Mouse (Mus musculus) layer of hippocampus, postnatal 25 days (tissue): ENCODE data around the gene Zdbf2. TPM values are rescaled to one million over a fixed set of nuclear protein-coding genes. Genes with fewer than 3 reads are reported as not detected.

ENCODE experiments used
- DNase-seq, 2 experiments: peaks; one replicate each; pipeline ENCODE4 v3.0.0; 2022; ENCODE audit warnings: mixed read lengths in 2 of 2, low spot score in 1 of 2; ENCODE audit errors: extremely low spot score in 1 of 2
- total RNA-seq, 2 experiments: library from RNA; stranded (reverse); gene quantifications; 2 replicates each; pipeline ENCODE4 v1.2.3; 2021

Zdbf2 gene
- total RNA-seq, result 10 to 100 TPM; 16.4 to 20.8 TPM

GRCm38 (mm10) chr1:63272741-63273338 is at the start of gene Zdbf2:
TSS of gene Zdbf2 (plus strand) at chr1:63273265.
- no peak for DNase-seq

GRCm38 (mm10) chr1:63225009-63225408 is 48.1 kb upstream of the Zdbf2 start:
- no peak for DNase-seq

DNA sequence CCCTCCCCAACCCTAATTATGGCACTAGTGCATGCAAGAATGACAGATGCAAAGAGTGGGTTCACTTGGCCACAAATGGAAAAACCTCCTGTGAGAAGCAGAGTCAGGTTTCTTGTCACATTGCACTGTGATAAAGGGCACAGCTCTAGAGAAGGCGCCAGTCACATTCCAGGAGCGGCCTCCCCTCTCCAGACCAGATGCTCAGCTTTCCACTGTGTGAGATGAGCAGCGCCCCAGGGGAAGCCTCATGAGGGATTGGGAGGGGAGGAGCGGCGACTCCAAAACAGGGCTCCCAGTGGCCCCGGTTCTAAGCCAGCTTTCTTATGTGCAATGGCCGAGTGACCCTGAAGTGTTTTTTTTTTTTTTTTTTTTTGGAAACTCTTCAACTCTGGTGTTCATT is 47.2 kb upstream of the Zdbf2 start:
- no peak for DNase-seq

DNA sequence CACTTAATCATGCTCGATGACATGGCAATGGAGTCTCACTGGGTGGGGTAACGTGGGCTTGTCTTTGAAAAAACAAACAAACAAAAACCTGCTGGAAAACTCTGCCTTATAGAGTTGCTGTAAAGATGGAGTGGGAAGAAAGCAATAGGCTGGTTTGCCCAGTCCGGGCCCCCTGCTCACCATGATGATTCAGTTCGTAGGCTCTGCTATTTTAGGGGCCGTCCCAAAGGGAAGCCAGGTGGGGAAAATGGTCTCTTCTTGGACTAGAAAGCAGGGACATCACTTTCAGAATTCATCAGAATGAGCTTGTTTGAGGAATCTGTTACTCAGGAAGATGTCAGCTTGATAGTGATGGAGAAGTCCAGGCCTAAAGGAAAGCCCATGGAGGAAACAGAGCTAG is 45.8 kb upstream of the Zdbf2 start:
- DNase-seq, result no peak

DNA sequence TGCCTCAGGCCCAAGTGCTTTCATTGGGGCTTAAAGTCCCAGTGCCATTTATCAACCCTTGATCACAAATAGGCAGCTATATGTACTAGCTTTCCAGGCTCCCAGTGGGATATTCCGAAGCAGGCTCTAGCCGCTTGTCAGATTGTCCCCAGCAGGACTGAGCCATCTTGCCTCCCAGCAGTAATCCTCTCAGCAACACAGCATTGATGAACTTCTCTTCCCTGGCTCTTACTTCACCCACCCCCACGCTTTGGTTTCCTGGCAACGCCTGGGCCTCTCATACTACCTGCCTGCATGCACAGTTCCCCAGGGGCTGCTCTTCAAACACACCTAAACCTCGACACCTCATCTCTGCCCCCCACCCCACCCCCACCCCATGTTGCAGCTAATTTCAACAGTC is 35.7 kb upstream of the Zdbf2 start:
- no peak for DNase-seq

DNA sequence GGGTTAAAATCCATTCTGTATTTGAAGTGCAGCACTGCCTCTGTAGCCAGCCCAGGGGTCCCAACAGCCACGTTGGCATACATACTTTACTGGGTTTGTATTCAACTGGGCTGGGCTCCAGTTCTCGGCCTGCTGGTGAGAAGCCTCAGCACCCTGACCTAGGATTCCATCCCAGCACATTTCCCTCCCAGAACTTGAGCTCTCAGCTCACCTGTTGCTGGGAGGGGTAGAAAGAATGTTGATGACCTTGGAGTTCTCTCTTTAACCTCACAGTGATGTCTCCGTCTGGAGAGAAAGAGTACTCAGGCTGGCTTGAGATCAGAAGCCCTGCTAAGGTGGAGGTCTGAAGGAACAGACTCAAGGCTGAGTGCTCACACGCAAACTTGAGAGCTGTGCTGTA is 33.8 kb upstream of the Zdbf2 start:
- no peak for DNase-seq

- no peak for DNase-seq
Observed at GRCm38 (mm10) chr1:63239751-63240150, 33.3 kb upstream of the Zdbf2 start.

DNA sequence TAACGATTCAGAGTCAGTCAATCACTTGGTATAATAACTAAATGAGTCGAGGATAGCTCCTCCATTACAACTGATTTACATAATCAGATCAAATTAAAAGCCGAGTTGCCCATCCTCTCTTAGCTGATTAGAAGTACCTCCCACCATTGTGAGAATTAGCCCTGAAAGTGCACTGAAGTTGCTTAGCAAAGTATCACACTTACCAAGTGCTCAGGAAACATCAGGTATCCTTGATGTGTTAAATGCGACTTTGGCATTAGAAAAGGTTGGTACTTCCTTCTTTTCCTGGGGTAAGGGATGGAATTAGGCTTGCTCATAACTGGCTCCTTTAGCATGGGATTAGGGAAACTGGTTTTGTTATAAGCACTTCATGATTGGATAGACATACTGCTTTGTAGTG is 29.2 kb upstream of the Zdbf2 start:
- DNase-seq, result no peak

GRCm38 (mm10) chr1:63246862-63247521 is 26.1 kb upstream of the Zdbf2 start:
- DNase-seq, result no peak

- DNase-seq, result no peak
Observed at GRCm38 (mm10) chr1:63247831-63248359, 25.2 kb upstream of the Zdbf2 start.

GRCm38 (mm10) chr1:63248360-63248851 is 24.7 kb upstream of the Zdbf2 start:
- DNase-seq, result no peak

DNA sequence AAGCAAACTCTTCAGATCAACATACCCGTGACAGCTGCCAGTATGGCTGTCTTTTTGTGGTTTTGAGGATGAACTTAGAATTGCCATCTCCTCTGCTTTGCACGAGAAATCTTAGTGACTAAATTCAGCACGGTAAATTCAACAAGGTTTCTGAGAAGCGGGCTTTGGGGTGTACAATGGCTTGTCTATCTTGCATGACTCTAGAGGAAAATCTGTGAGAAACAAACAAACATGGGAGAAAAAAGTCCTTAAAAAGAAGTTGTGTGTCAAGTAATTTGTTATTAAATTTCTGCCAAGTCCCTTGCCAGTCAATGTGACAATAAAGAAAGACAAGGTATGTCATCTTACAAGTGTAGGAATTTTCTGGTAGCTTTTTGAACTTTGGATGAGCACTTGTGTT is 23.8 kb upstream of the Zdbf2 start:
- no peak for DNase-seq

DNA sequence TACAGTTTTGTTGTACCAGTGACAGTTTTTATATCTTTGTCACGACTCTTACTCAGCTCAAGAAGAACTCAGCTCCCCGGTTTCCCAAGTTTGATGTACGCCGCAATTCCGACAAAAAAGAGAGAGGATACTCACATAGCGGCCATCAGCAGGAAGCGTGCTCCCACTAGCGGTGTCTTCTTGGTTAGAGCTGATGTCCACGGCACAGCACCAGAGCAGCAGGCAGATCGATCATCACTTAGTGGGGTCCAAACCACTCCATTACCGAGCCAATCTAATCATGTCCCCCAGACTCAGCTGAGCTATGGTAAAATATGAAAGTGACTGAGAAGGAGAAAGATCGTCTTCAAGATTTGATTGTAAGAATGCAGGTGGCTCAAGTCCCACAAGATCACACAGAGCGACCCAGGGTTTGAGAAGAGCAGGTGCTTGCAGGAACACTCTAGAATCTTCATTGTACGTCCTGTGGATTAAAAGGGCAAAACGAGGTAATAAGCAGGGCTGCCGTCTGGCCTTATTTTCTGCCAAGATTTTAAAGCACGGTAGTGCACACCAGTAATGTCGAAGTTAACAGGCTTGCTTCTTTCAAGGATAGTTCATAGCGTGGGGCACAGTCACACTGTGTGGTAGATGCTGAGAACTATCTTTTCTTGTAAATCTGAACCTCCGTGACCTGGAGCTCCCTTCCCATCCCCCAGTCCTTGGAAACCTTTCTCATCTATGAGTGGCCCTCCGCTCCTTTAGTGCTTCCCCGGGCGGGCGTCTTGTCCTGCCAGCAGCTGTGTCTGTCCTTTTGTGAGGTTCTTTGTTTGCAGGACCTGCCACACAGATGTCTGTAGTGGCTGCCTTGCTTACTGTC is 20.5 kb upstream of the Zdbf2 start:
- no peak for DNase-seq

DNA sequence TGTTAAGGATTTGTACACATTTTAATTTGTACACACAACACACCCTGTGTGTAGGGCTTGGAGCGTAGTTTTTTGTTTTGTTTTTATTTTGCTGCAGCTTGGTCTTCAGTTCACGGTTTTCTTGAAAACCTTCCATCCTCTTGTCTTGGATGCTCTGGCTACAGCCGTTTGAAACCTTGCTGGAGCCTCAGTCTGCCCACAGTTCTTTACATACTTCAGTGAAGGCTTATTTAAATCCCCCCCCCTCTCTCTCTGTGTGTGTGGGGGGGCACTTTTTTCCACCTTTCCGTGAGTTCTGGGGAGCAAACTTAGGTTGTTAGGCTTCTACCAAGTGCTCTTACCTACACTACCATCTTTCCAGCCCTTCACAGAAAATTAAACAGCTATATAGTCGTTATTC is 19.8 kb upstream of the Zdbf2 start:
- no peak for DNase-seq

GRCm38 (mm10) chr1:63255101-63255500 is 18.0 kb upstream of the Zdbf2 start:
- no peak for DNase-seq

GRCm38 (mm10) chr1:63256083-63256482 is 17.0 kb upstream of the Zdbf2 start:
- DNase-seq, result no peak

DNA sequence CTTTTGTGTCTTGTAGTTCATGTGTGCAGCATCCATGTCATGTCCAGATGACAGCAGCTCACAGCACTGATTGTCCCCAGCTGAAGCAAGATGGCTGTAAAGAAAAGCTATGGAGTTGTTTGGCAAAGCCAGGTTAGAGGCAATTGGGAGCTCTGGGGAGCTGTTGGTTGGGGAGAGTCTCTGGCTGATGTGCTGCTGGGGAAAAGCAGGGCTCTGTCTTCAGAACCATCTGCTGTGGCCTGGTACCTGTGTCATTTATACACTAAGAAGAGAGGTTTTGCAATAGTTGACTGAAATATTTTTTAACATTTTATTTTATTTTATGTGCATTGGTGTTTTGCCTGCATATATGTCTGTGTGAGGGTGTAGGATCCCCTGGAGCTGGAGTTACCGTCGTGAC is 14.6 kb upstream of the Zdbf2 start:
- DNase-seq, result no peak

- DNase-seq, result no peak
Observed at GRCm38 (mm10) chr1:63259271-63259830, 13.7 kb upstream of the Zdbf2 start.

DNA sequence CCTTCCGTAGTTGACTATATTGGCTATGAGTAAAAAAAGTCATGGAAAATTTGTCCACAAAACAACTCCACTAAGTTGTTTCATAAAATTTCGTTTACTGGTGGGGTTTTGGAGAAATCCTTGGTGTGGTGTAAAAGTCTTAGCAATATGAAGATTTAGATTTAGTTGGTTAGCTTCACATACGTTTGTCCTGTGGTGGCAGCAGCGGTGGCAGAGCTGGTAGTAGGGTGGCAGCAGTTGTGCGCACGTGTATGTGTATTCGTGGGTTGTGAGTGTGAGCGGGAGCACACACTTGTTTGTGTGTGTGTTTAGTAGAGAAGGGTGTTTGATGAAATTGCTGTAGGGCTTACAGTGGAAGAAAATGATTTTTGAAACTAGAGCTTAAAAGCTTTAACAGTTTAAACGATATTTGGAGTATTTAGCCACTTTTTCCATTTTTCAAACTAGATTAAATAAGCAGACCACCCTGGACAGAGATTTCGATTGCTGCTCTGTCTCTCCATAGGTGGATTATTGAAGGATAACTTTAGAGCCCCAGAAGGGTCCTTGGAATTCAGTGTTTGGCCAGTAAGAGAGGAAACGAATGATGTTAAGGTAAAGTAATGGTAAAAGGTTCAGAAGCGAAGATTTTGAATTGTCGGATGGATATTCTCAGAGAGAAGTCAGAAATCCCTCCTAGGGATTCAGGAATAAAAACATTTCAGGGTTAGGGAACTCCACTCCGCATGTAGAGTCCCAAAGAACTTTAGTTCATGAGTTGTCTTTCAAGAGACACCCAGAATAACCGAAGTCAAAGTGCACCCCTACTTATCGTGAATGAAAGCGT is 12.9 kb upstream of the Zdbf2 start:
- no peak for DNase-seq

DNA sequence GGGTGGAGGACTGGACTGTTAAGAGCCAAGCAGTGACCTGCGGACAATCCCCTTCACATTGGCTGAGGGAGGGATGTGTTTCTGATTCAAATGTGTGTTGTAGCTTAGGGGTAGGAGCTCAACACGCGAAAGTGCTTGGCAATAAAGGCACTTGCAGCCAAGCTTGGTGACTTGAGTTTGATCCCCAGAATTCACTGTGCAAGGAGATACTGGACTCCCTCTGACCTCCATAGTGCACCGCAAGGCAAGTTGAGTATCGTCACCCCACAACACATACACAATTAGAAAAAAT is 12.4 kb upstream of the Zdbf2 start:
- DNase-seq, result no peak
